Mouse (Mus musculus) heart, embryonic 12.5 days (tissue): ENCODE measurements around the gene Nr1i2. TPM values are rescaled to one million over a fixed set of nuclear protein-coding genes. Genes with fewer than 3 reads are reported as not detected.
"Not testable (repeated sequence)": the region's sequence is repeated elsewhere in the genome, so short reads cannot be mapped to it uniquely, and the experiment has no call there.

ENCODE experiments used
- ATAC-seq: fragments of 200-750 bp; cut with Nextera tagmentation; 2 replicates; pipeline ENCODE4 v1.8.0; 2017; ENCODE audit warnings: moderate TSS enrichment, moderate library complexity; ENCODE audit not compliant: insufficient number of reproducible peaks, low FRiP score
- H3K27ac ChIP-seq: fragments of 300-500 bp; sonication (generic); 2 replicates; pipeline ENCODE4 v1.5.1; 2016; ENCODE audit warnings: mild to moderate bottlenecking, moderate library complexity; ENCODE audit not compliant: poor library complexity, severe bottlenecking
- H3K27me3 ChIP-seq: fragments of 300-500 bp; sonication (generic); replicated peaks from 2 replicates; pipeline ENCODE4 v1.6.1; 2016; ENCODE audit warnings: mild to moderate bottlenecking, moderate library complexity
- H3K36me3 ChIP-seq: fragments of 300-500 bp; sonication (generic); 2 replicates; pipeline ENCODE4 v1.6.1; 2016; ENCODE audit warnings: mild to moderate bottlenecking, moderate library complexity
- H3K4me1 ChIP-seq: fragments of 300-500 bp; sonication (generic); replicated peaks from 2 replicates; pipeline ENCODE4 v1.6.1; 2016; ENCODE audit warnings: mild to moderate bottlenecking
- H3K4me2 ChIP-seq: fragments of 300-500 bp; sonication (generic); 2 replicates; pipeline ENCODE4 v1.6.1; 2016; ENCODE audit warnings: mild to moderate bottlenecking, moderate library complexity
- H3K4me3 ChIP-seq: fragments of 300-500 bp; sonication (generic); 2 replicates; pipeline ENCODE4 v1.5.1; 2016; ENCODE audit warnings: mild to moderate bottlenecking
- H3K9ac ChIP-seq: fragments of 300-500 bp; sonication (generic); 2 replicates; pipeline ENCODE4 v1.6.1; 2016; ENCODE audit warnings: mild to moderate bottlenecking, moderate library complexity
- H3K9me3 ChIP-seq: fragments of 300-500 bp; sonication (generic); replicated peaks from 2 replicates; pipeline ENCODE4 v1.6.1; 2016; ENCODE audit warnings: mild to moderate bottlenecking, moderate library complexity
- WGBS: fragments of 180-500 bp; shearing (Covaris S2); methylation state at CpG from one replicate; pipeline ENCODE4 v1.1.7; 2016; 5-methylcytosine and 5-hydroxymethylcytosine counted together
- polyA plus RNA-seq: library from polyadenylated mRNA; unstranded; fragments of >200 nt; fragmentation: Nextera tagmentation; extraction: Ambion mirVana; gene quantifications from 2 replicates; pipeline ENCODE4 v1.2.1, GENCODE M21; 2016

Gene Nr1i2
- polyA plus RNA-seq, 1 experiment from 2014 or later, result not detected

DNA sequence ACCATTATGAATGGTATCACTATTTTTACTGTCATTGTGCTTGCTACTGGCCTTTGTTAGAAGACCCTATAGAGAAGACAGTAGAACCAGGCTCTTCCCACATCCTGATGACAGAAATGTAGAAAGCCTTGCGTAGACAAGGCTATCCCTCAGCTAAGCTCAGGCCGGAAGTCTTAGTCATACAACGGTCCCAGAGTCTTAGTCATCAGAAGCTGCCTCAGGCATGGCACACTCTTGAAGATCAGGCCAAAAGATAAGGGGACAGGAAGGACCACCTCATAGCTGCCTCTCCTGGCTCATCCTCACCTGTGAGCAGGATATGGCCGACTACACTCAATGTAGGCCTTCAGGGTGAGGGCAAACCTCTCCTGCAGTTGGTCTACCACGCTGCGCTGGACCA is 44.2 kb downstream of the Nr1i2 start:
- H3K4me2 ChIP-seq, result no peak overlapping the region
- no peak for ATAC-seq
- no peaks in the 10 kb centered on the region for H3K9me3 ChIP-seq
- no peak overlapping the region for H3K9ac ChIP-seq
- H3K4me3 ChIP-seq, result no peak overlapping the region
- WGBS, result 90% methylated on average over 6 of the region's 6 CpGs
- peaks cover 8% of the 10 kb centered on the region for H3K4me1 ChIP-seq
- peaks cover 3% of the 10 kb centered on the region; the same call in 1 of the 2 replicates for H3K36me3 ChIP-seq
- H3K27me3 ChIP-seq, result no peaks in the 10 kb centered on the region; the same call in 1 of the 2 replicates
- H3K27ac ChIP-seq, result no peak overlapping the region

DNA sequence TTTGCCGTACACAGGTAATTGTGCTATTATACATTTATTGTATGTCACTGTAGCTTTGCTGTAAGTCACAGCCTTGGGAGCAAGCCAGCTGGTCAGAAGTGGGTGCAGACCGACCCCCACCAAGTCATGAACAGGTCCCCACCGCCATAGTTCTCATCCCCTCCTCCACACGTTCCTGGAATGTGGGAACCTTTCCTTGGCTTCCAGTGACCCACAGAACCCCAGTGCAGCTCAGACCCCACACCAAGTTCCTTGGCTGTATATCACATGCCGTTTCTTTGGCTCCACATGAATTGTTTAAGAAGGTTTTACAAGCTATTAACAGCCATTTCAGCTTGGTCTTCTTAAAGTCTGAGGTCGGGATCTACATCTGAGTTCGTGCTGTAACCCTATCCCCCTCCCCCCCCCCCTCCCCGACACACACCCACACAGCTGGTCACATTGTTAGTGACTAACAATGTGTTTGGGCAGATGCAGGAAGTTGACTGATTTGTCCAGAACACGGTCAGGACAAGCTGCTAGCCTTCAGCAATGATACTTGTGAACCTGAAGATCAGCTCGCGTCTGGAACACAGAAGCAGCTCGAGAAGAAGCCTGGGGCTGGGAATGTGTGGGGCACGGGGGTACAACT is 46.2 kb downstream of the Nr1i2 start:
- Histone ChIP-seq H3K4me2 (no peak overlapping the region), H3K27me3 (no peaks in the 10 kb centered on the region; the same call in 1 of the 2 replicates), H3K4me1 (peaks cover 8% of the 10 kb centered on the region), H3K9ac (no peak overlapping the region), H3K4me3 (no peak overlapping the region), H3K9me3 (no peaks in the 10 kb centered on the region), H3K27ac (no peak overlapping the region), H3K36me3 (peaks cover 5% of the 10 kb centered on the region)
- WGBS, result 52% methylated on average over 13 of the region's 13 CpGs
- ATAC-seq, result no peak

DNA sequence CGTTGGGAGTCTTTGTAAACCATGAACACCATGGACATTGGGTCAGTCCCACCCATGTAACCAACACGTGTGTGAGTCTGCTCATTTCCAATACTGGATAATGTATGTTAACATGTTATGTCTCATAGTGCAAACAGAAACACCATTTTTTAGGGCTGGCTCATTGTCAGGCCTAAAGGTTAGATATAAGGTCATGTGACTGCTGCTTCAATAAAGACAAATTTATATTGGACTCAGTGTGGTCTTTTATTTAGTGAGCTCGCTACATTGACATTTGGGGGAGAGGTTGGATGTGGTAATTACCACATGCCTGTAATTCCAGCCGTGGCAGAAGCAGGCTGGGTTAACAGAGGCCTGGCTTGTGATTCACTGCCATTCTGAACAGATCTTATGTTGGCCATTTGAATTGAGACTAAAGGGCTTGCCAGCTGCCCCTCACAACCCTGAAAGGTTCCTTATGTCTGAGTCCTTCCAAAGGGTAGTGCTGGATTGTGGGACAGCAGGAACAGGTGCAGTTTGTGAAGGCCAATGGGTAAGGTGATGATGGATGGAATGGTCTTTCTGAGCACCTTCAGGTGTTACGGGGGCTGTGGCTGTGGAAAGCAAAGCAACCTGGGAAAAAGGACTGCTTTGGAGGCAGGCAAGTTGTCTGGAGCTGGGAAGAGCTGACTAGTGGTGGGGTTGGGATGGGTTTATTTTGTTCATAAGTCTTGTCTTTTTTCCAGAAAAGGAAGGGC is 48.6 kb downstream of the Nr1i2 start:
- no peak overlapping the region for H3K4me3 ChIP-seq
- H3K27me3 ChIP-seq, result no peaks in the 10 kb centered on the region
- H3K4me1 ChIP-seq, result peaks cover 8% of the 10 kb centered on the region
- no peaks in the 10 kb centered on the region for H3K9me3 ChIP-seq
- no peak for ATAC-seq
- WGBS, result 73% methylated on average over 5 of the region's 5 CpGs
- H3K4me2 ChIP-seq, result no peak overlapping the region
- no peak overlapping the region for H3K27ac ChIP-seq
- H3K36me3 ChIP-seq, result peaks cover 17% of the 10 kb centered on the region
- H3K9ac ChIP-seq, result no peak overlapping the region

DNA sequence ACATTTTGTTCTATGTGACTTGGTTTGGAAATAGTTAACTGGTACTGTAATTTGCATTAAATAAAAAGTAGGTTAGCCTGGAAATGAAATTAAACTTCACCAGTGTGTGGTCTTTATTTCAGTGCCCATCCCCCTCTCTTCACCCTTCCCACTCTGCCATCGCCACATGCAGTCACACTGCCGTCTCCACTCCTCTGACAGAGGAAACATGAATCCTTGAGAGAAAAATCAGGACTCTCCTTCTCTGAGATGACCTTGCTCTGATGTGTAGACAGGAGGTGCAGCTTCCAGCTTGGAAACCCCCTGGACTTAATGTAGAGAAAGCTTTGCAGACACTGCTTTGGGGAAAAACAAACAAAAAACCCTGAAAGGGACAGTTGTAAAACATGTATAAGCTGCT is 49.2 kb downstream of the Nr1i2 start:
- 58% methylated on average over 2 of the region's 2 CpGs for WGBS
- Histone ChIP-seq H3K4me1 (peaks cover 8% of the 10 kb centered on the region), H3K27ac (no peak overlapping the region), H3K27me3 (no peaks in the 10 kb centered on the region), H3K4me3 (no peak overlapping the region), H3K4me2 (no peak overlapping the region), H3K9me3 (no peaks in the 10 kb centered on the region), H3K9ac (no peak overlapping the region), H3K36me3 (peaks cover 22% of the 10 kb centered on the region)
- no peak for ATAC-seq

DNA sequence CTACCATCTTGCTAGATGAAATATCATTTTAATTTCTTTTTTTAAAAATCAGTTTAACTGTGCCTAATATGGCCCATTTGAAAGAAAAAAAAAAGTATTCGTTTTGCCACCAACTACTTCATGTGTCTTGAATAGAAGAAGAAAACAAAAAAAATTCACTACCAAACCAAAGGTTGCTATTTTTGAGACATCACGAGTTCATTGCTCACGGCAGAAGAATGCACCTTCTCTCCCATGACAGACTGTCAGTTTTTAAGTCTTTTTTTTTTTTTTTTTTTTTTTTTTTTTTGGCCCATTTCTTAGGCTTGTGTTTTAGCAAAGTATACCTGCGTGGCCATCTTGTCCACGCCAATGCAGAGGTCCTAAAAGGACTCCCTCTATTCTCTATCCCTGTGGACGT is 50.5 kb downstream of the Nr1i2 start:
- 88% methylated on average over 6 of the region's 6 CpGs for WGBS
- no peak for ATAC-seq
- H3K36me3 ChIP-seq, result peaks cover 24% of the 10 kb centered on the region
- H3K27me3 ChIP-seq, result no peaks in the 10 kb centered on the region
- H3K27ac ChIP-seq, result no peak overlapping the region
- H3K4me3 ChIP-seq, result no peak overlapping the region
- H3K9ac ChIP-seq, result no peak overlapping the region
- peaks cover 8% of the 10 kb centered on the region for H3K4me1 ChIP-seq
- no peaks in the 10 kb centered on the region for H3K9me3 ChIP-seq
- H3K4me2 ChIP-seq, result no peak overlapping the region

DNA sequence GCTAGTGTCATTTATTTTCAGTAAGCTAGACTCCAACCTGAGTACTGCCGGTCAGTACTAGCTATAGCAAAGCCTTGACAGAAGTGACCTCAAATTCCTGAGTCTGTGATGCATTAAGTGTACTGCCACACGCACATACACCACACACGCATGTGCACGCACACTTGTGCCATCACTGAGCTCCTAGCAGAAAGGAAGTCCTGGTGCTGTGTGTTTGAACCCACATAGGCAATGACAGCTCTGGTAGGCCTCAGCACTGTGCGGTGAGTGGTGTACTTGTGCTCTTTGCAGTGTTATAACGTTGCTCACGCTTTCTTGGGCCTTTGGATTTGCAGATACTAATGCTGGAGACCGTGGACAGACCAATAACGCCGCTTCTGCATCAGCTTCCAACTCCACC is 54.5 kb downstream of the Nr1i2 start:
- H3K36me3 ChIP-seq, result peaks cover 28% of the 10 kb centered on the region
- 92% methylated on average over 10 of the region's 10 CpGs for WGBS

DNA sequence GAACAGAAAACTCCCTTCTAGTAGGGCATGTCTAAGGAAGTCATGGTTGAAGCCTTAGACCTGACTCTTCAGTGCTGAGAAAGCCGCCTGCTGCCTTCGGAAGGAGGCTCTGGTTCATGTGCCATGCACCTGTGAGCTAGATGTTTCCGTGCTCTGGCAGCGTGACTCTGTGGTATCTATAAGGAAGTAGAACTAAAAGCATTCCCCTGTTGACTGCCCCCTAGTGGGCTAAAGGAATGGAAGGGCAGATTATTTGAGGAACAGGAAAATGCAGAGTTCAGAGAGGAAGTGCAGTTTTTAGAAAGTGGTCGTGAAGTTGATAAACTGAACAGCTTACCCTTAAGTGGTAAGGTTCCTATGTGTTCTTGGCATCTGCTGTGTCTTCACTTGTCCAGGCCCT is 54.9 kb downstream of the Nr1i2 start:
- no peaks in the 10 kb centered on the region for H3K27me3 ChIP-seq
- no peak overlapping the region for H3K27ac ChIP-seq
- ATAC-seq, result no peak
- no peak overlapping the region for H3K9ac ChIP-seq
- 0 out of 2 replicates have a peak, but pooled peaks cover 9% of the 10 kb centered on the region for H3K4me1 ChIP-seq
- 73% methylated on average over 5 of the region's 5 CpGs for WGBS
- H3K36me3 ChIP-seq, result peaks cover 28% of the 10 kb centered on the region
- no peak overlapping the region for H3K4me3 ChIP-seq
- no peaks in the 10 kb centered on the region for H3K9me3 ChIP-seq
- H3K4me2 ChIP-seq, result no peak overlapping the region

More for the DNA sequence above, 54.5 kb downstream of the Nr1i2 start:
- Histone ChIP-seq H3K4me3 (no peak overlapping the region), H3K4me1 (0 out of 2 replicates have a peak, but pooled peaks cover 9% of the 10 kb centered on the region), H3K9ac (no peak overlapping the region), H3K27me3 (no peaks in the 10 kb centered on the region), H3K4me2 (no peak overlapping the region), H3K9me3 (no peaks in the 10 kb centered on the region), H3K27ac (no peak overlapping the region)
- 0 out of 2 replicates have a peak, but pooled peaks have one; percentile 29 for ATAC-seq

DNA sequence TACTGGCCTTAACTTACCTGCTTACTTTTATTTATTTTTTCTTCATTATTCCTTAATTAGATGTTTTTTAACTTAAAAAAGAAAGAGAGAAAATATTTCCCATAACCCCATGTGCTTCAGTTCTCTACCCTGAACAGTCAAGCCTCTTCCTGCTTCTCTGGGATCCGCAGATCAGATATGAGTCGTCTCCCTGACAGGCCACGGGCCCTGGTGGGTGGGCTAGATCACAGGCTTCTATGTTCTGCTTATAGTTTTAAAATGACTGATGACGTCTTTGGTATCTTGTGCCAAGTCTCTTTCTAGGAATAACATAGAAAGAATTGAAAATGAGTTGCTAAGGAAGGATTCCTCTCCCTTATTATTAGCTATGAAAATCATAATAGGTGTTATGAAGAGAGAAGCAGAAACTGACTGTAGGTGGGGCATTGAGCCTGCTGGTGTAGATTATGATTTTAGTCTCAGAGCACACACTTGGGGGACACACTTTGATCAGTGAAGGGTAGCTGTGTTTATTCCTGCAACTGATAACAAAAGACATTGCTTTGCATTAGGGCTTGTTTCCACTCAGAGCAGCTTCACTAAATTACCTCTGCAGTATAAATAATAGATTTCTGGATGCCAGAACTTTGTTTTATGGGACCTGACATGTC is 57.6 kb downstream of the Nr1i2 start:
- Histone ChIP-seq H3K36me3 (peaks cover 21% of the 10 kb centered on the region), H3K27me3 (no peaks in the 10 kb centered on the region), H3K27ac (no peak overlapping the region), H3K9ac (no peak overlapping the region), H3K4me3 (no peak overlapping the region), H3K9me3 (no peaks in the 10 kb centered on the region), H3K4me2 (no peak overlapping the region), H3K4me1 (0 out of 2 replicates have a peak, but pooled peaks cover 9% of the 10 kb centered on the region)
- WGBS, result 55% methylated on average over 4 of the region's 4 CpGs
- no peak for ATAC-seq

DNA sequence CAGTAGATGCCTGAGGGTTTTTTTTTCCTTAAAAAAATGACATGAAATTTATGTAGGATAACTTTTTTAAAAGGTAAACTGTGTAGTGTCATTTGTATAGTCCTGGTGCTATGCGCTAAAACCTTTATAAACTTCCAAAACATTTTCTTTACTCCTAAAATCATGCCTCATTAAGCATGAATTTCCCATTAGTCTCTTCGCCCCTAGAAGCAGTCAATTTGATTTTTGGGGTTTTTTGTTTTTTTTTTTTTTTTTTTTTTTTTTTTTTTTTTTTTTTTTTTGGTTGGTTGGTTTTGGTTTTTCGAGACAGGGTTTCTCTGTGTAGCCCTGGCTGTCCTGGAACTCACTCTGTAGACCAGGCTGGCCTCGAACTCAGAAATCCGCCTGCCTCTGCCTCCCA is 72.1 kb downstream of the Nr1i2 start:
- H3K36me3 ChIP-seq, result peaks cover 42% of the 10 kb centered on the region
- not testable (repeated sequence) for H3K27me3 ChIP-seq, H3K4me2 ChIP-seq, H3K9me3 ChIP-seq, H3K27ac ChIP-seq, H3K4me3 ChIP-seq, H3K9ac ChIP-seq, ATAC-seq, H3K4me1 ChIP-seq
- WGBS, result 100% methylated on average over 4 of the region's 5 CpGs

DNA sequence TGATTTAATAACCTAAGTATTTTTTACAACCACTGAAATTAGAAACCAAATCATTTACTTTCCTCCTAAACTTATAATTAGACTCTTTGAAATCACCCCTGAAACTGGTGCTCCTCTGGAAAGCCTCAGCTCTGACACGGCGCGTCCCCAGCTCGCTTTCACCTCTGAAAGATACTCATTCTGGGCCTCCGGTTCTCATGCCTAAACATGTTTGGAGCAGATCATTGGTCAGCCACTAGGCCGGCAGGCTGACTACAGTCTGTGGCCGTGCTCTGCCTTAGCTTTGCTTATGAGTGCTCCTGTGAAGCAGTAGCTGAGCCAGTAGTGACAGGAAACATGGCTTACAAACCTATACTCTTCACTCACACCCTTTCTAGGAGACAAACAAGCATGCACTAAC is 89.4 kb downstream of the Nr1i2 start:
- H3K9me3 ChIP-seq, result no peaks in the 10 kb centered on the region
- ATAC-seq, result no peak
- WGBS, result 90% methylated on average over 7 of the region's 7 CpGs
- H3K4me3 ChIP-seq, result no peak overlapping the region
- peaks cover 44% of the 10 kb centered on the region for H3K36me3 ChIP-seq
- H3K9ac ChIP-seq, result no peak overlapping the region
- no peaks in the 10 kb centered on the region for H3K27me3 ChIP-seq
- no peak overlapping the region for H3K27ac ChIP-seq
- no peak overlapping the region for H3K4me2 ChIP-seq
- H3K4me1 ChIP-seq, result no peaks in the 10 kb centered on the region
